Mouse (Mus musculus): Measurements from ENCODE around the gene Cln3.
A peak's percentile ranks its signal among the peaks of the same experiment; 100 is the strongest.

Gene Cln3

DNA sequence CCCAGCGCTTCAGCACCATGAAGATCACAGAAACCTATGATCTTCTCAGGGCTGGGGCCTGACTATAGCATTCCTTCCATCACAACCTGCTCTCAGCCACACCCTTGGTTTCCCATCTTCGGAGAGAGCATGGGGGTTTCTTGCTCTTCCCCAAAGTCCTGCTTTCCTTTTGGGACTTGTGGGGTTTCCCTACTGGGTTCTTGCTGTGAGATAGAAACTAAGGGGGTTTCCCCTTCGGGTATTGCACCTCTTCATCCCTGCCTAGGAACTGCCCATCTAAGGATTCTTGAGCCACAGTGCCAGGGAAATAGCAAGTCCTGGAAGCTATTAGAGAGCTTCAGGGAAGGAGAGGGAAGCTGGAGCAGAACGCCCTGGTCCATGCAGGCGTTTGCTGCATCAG lies 10.3 kb upstream of the Cln3 start:
- DNase-seq (ENCODE audit: extremely low spot score, low read depth, low spot score) = no peak

DNA sequence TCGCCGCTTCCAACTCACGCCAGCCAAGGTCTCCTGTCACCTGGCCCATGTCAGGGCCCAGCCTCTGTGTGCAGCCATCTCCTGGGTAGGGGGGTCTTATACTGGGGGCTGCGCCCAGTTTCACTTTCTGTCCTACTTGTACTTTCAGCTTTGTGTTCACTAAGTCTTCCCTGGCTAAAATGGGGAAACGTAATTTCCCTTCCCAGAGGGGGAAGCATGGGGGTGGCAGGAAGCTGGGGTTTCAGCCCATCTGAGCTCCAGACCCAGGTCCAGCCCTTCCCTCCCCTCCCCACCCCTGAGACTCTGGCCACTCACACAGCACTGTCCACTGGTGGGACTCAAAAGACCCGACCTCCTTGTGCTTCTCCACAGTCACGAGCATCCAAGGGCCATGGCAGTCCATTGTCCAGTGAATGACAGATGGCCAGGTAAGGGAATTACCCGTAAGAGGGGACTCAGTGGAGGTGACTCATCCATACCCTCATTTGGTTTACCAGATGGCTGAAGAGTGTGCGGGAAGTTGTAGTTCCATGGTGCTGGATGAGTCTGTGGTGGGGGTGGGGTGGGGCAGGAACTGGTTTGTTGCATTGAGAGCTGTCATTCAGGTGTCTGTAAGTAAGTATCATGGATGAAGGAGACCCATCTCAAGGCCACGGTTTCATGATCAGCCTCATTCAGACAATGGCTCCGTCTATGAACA lies 9.4 kb upstream of the Cln3 start, which contains the start of gene Il27:
Gene Il27, minus strand, starts transcription at position 80 of the 700 bp plus-strand sequence.
- no peak for DNase-seq (ENCODE audit: extremely low spot score, low read depth, low spot score)

DNA sequence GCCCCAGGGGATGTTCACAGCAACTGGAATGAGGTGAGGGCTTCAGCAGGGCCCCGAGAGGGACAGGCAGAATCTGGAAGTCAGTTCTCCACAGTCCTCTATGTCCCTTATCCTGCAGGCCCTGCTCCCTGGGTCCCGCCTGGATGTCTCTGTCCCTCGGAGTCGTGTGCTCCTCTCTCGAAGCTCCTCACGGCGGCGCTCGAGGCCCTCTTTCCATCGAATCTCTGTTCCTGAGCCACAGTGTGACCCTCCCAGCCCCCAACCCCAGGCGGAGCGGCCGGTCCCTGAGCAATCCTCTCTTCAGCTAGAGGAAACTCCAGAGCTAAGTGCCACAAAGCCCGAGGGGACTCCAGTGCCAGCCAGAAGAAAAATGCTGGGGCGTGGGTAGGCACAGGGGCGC lies 2.2 kb upstream of the Cln3 start:
- DNase-seq (ENCODE audit: extremely low spot score, low read depth, low spot score) = no peak

DNA sequence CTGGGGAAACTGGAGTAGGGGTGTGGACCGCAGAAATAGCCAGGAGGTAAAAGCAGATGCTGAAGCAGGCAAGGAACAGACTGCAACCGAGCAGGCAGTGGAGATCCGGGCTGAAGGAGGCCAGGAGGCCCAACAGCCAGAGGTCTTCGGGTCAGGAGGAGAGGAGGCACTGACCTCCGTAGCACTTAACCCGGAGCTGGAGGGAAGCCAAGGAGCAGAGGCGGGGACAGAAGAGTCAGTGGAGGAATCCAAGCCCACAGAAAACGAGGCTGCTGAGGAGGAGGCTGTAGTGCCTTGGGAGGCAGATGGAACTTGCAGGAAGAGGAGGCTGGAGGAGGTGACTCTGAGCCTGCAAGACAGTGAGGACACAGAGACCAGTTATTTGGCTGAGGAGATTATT lies 1.2 kb upstream of the Cln3 start:
- no peak for DNase-seq (ENCODE audit: extremely low spot score, low read depth, low spot score)

DNA sequence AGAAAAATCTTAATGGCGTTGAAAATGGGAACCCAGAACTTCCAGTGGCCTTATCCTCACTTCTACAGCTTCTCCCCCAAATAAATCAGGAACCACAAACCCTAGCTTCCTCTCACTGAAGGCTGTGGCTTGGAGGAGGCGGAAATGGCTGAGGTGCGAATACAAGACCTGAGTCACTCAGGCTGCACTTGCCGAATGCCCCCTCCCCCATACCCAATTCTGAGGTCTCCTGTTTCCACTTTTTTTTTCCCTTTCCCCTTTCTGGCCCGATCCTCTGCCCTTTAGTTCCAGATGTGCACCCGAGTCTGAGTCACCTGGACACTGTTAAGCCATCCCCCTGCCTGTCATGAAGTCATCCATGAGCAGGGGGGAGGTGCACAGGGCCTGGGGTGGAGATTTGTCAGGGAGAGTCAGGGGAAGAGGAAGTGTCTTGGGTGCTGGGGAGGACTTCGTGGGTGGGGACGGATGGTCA lies 1.1 kb downstream of the Cln3 start, which contains the start of gene Apobr:
Gene Apobr, plus strand, starts transcription at position 437 of the 472 bp plus-strand sequence.
- DNase-seq (ENCODE audit: extremely low spot score, low read depth, low spot score) = no peak

DNA sequence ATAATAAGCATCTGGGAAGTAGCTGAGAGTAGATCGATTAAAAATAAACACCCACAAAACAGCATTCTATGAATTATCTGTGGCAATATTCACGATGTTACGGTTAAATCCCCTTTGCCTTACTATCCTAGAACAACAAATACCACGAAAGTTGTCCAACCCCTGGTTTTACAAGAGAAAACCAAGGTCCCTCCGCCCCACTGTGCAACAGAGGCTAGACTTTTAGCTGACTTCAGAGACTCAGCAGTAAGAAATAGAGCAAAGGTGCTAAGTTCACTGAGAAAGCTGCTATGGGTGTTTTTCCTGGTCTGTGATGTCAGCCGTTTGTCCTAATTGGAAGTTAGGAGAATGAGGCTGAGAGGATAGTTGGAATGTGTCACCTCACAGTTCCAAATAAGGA lies 1.9 kb downstream of the Cln3 start:
- DNase-seq (ENCODE audit: extremely low spot score, low read depth, low spot score) = no peak

DNA sequence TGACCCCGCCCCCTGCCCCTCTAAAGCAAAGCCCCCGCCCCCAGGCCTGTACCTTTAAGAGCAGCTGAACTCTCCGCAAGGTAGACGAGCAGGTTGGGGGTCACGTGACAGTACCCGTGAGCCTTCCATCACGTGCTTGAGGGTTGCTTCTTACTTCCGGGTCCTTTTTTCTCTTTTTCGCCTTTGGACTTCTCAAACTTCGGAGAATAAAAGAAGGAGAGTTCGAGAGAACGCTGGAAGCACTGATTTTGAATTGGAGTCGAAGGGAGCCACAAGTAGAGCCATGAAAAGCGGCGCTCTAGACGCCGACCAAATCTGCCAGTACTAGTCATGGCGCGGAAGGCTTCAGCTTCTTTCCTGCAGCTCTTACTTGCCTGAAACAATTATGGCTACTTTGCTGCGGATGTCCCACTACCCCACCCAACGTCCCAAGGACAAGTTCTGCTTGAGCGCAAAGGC lies 2.3 kb downstream of the Cln3 start:
- DNase-seq (ENCODE audit: extremely low spot score, low read depth, low spot score) = peak; percentile 94

DNA sequence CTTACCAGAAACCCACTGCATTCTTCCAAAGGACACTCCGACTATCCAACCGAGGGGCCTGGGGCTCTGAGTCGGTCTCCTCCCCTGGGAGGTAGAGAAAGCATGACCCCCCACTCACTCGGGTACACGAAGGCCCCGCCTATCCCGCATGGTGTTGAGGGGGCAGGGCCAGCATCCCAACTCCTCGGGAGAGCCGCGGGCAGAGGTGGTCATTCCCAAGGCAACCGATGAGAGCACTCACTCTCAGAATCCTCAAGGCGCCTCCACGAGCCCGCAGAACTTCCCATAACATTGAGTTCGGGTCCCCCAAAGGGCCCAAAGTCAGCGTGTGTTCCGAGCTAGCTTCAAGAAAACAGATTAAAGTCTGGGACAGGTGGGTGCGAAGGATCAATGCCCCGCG lies 2.9 kb downstream of the Cln3 start:
- DNase-seq (ENCODE audit: extremely low spot score, low read depth, low spot score) = no peak

DNA sequence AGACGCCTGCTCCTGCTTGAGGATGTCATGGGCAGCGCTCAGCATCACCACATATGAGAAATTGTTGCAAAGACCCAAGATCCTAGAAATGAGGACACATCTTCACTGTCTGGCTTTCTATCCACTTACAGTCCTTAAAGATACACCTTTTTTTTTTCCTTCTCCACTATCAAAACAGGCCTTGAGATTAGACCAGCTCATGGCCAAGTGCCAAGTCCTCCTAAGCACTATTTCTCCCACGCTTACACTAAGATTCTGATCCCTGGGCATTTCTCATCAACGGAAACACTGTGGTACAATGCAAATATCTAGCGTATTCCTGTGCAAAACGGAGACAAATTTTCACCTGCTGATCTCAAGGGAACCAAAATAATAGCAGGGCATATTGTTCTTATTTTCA lies 4.0 kb downstream of the Cln3 start:
- DNase-seq (ENCODE audit: extremely low spot score, low read depth, low spot score) = no peak

DNA sequence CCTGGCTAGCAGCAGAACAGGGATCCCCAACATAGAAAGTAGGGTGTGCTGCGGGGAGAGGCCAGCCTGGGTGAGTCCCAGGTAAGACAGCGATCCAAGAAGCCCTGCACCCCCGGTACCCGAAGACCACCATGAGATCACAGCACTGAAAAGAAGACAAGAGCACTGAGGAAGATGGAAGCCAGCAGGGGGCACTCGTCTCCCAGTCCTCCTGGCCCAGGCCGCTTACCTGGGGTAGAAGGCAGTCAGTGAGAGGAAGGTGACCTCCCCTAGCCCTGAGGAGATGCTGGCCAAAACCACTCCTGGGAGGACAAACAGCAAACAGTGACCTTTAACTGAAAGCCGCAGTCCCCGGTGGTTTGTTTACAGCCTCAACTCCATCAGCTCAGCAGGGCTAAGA lies 6.4 kb downstream of the Cln3 start:
- DNase-seq (ENCODE audit: extremely low spot score, low read depth, low spot score) = no peak

DNA sequence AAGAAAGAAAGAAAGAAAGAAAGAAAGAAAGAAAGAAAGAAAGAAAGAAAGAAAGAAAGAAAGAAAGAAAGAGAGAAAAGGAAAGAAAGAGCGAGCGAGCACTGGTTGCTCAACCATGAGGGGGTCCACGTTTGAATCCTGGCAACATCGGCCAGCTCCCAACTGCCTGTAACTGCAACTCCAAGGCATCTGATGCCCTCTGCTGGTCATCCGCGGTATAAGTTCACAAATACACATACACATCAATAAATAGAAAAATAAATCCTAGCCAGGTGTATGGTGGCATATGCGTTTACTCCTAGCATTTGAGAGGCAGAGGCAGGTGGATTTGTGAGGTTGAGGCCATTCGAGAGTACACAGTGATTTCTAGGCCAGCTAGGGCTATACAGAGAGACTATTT lies 8.7 kb downstream of the Cln3 start:
- DNase-seq (ENCODE audit: extremely low spot score, low read depth, low spot score) = no peak

DNA sequence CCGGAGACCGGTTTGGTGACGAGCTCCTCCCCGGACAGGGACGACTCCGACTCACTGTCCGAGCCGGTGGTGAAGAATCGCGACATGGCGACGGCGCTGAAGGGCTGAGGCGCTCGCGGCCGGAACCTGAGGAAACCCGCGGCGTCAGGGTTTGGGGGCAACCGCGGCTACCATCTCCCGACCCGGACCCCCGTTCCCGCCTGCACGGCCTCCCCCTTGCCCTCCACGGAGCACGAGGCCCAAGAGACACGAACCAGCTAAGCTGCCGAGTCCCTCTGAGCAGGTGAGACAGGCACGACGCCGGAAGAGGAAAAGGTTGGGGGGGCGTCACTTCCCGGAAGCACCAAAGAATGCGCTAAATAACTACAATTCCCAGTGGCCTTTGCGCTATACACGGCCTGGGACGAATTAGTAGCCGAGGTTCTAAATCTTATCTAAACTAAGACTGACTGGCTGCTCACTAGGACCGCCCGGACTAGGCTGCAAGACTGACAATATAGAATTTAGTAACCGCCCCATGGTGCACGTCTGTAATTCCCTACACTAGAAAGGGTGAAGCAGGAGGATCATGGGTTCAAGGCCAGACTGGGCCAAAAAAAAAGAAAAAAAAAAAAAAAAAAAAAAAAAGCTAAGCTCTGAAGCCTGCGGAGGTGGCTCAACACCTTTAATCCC lies 19.4 kb downstream of the Cln3 start, which contains the start of gene Eif3c:
Gene Eif3c, minus strand, starts transcription at position 318 of the 672 bp plus-strand sequence.
- peak; percentile 87 for DNase-seq (ENCODE audit: extremely low spot score, low read depth, low spot score)

DNA sequence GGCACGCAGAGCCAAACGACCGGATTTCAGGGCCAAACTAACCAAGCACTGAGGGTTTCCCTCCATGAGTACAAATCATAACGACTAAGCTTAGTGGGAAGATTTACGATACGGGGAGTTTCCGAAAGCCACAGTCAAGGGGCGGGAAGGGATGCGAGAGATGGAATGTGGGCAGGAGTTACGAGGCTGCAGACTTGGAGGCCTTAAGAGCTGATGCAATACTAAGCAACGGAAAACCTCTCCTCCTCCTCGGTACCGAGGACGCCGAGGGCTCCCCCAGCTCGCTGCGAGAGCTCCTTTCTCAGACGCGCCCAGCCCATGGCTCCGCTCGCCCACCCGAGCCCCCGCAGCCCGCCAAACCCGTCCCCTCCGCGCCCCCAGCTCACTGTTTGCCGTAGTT lies 19.9 kb downstream of the Cln3 start:
- DNase-seq (ENCODE audit: extremely low spot score, low read depth, low spot score) = no peak

DNA sequence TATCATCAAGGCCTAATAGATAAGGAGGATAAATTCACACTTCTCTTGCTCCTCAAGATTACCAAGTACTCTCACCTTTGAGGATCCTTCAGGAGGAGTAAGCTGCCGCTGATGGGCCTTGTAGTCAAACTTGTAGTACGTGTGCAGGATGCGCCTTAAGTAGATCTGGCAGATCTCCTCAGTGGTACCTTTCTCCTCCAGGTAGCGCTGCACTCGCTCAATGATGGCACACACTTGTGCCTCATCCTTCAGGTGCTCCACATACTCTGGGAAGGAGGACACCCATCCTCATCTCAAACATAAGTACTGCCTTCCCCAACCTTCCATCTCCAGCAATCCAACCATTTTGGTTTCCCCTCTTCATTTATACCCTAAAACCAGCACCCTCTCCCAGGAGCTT lies 29.0 kb downstream of the Cln3 start:
- DNase-seq (ENCODE audit: extremely low spot score, low read depth, low spot score) = no peak

DNA sequence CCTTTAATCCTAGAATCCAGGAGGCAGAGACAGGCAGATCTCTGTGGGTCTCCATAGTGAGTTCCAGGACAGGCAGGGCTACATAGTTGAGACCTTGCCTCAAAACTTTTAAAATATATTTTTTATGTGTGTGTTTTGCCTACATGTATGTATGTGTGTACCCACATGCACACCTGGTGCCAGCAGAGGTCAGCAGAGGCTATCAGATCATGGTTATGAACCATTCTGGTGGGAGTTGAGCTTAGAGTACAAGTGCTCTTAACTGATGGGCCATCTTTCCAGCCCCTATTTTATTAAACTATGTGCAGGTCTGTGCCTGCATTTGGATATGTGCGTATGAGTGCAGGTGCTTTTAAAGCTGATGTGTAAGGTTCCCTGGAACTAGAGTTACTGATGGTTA lies 30.8 kb downstream of the Cln3 start:
- DNase-seq (ENCODE audit: extremely low spot score, low read depth, low spot score) = no peak

DNA sequence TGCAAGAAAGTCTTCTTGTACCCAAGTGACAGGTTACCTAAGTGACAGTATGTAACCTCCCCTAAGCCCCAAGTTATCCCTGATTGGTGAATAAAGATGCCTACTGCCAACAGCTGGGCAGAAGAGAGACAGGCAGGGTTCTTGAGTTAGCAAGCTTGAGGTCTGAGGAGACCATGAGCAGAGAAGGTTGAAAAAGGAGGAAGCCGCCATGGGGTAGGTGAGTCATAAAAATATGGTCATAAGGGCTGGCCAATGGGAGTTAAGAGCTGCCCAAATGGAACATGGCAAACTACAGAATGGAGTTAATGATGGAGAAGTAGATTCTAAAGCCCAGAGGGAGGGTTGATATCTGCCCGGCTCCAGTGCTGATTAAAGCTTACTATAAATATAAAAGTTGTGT lies 40.0 kb downstream of the Cln3 start:
- DNase-seq (ENCODE audit: extremely low spot score, low read depth, low spot score) = no peak

DNA sequence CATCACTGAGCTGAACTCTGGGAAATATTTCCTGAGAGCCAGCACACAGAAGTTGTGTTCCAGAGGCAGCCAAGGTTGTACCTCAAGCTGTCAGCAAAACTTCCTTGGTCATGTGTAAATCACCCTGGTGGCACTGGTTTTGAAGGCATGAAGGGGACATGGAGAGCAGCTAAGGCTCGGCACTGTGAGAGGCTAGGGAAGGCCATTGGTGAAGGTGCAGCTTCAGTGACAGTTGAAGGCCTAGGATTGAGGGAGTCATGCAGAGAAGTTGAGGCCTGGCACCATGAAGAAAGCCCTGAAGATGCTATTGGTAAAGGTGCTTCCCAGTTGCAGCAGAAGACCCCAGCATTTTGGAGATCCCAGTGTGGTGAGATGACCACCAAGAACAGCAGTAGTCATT lies 44.0 kb downstream of the Cln3 start:
- DNase-seq (ENCODE audit: extremely low spot score, low read depth, low spot score) = no peak

DNA sequence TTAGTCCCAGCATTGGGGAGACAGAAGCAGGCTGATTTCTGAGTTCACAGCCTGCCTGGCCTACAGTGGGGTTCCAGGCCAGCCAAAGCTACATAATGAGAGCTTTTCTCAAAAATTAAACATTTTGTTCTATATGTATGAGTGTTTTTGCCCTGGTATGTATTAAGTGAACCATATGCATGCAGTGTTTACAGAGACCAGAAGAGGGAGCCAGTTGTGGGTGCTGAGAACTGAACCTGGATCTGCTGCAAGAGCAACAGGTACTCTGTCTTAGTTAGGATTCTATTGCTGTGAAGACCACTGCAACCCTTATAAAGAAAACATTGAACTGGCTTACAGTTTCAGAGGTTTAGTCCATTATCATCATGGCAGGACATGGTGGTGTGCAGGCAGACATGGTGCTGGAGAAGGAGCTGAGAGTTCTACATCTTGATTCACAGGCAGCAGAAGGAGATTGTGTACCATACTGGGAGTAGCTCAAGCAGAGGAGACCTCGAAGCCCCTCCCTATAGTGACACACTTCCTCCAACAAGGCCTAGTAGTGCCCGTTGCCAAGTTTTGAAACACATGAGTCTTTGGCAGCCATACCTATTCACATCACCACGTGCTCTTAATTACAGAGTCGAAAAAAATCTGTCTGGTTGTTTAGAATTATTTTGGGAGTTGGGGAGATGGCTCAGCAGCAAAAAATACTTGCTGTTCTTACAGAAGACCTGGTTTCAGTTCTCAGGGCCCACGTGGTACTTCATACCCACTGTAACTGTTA lies 47.6 kb downstream of the Cln3 start:
- DNase-seq (ENCODE audit: extremely low spot score, low read depth, low spot score) = no peak

DNA sequence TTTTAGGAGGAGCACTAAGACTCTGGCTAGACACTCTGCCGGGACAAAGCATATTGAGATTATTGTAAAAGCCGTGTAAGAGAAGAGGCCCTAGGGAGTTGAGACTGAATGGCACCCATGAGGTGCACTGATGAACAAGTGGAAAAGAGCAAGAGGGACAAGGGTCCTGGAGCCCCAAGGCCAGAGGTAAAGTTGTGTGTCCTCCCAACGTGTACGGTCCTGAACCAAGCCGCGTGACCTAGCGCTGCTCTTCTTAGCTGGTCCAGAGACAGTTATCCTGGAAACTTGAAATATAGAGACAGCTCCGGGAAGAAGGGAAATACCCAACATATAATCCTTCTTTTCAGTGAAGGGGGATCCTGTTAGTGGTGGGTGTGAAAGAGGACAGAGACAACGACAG lies 49.2 kb downstream of the Cln3 start:
- DNase-seq (ENCODE audit: extremely low spot score, low read depth, low spot score) = no peak

DNA sequence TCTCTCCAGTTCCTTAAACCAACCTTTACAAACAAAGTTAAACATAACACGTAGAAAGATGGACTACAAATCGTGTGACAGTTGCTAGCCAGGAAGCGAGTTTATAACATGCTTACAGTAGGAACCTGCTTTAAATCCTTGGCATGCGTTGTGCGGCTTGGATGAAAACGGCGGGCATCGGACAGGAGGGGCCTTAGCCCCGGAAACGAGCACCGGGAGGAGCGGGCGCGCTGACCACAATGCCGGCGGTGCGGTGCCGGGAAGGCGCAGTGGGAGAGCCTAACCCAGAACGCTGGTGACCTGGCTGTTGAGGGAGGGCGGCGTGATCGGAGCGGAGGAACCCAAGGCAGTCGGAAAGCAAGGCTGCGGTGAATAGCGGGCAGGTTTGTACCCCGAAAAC lies 49.9 kb downstream of the Cln3 start:
- DNase-seq (ENCODE audit: extremely low spot score, low read depth, low spot score) = no peak

DNA sequence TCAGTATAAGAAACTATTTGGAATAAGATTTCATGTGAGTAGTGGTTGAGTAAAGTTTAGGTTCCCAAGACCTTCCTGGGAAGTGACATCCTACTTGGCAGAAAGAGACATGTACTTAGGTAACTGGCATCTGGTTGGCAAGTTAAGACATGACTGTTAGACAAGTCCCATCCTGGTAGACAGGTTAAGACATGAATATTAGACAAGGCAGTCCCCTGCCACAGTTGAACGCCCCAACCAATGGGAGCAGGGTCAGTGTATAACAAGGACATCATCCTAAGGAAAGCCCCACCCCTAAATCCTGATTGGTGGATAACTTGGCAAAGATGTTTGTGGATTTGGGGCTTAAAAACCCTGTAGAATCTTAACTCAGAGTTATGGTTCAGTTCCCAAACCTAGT lies 52.2 kb downstream of the Cln3 start:
- DNase-seq (ENCODE audit: extremely low spot score, low read depth, low spot score) = no peak

DNA sequence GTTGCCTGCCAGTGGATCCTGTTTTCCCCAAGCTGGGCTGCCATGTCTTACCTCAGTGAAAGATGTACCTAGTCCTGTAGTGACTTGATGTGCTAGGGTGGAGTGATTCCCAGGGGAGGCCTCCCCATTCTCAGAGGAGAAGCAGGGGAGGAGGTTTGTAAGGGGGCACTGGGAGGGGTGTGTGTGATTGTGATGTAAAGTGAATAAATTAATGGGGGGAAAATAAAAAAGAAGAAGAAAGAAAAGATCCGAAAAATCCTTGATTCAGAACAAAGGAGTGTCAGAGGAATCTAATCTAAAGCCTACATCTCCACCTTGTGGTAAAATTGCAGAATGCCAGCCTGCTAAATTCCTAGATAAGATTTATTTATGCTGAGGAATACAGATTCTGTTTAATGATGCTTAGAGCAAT lies 57.4 kb downstream of the Cln3 start:
- peak; percentile 47 for DNase-seq (ENCODE audit: extremely low spot score, low read depth, low spot score)
